Mouse (Mus musculus) liver, postnatal 0 days (tissue): ENCODE results near the gene Cryba4.

ENCODE experiments used
- CTCF ChIP-seq: sonication (generic); IDR thresholded peaks from 2 replicates; pipeline ENCODE4 v1.5.1; 2016; ENCODE audit warnings: antibody characterized with exemption, low read depth
- EP300 ChIP-seq: IDR thresholded peaks from 2 replicates; pipeline ENCODE4 v1.6.1; 2016; ENCODE audit warnings: antibody characterized with exemption, low read depth, mild to moderate bottlenecking

DNA sequence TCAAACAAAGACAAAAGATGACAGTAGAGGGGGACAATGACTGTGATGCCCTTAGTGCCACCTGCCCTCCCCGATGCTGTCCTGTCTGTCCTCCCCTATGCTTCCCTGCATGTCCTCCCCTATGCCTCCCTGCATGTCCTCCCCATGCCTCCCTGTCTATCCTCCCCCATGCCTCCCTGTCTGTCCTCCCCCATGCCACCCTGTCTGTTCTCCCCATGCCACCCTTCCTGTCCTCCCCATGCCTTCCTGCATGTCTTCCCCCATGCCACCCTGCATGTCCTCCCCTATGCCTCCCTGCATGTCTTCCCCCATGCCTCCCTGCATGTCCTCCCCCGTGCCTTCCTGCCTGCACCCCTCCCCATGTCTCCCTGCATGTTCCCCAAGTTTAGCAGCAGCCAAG lies 47.8 kb upstream of the Cryba4 start:
- TF ChIP-seq CTCF (no peak), EP300 (no peak)
